Mouse (Mus musculus): ENCODE data around the gene Jam3. TPM values are rescaled to one million over a fixed set of nuclear protein-coding genes. Genes with fewer than 3 reads are reported as not detected.
"Not testable (repeated sequence)": the region's sequence is repeated elsewhere in the genome, so short reads cannot be mapped to it uniquely, and the experiment has no call there.

Gene Jam3
- polyA plus RNA-seq, 1 experiment from 2014 or later, result 97.8 TPM

GRCm38 (mm10) chr9:27166981-27167380 is 11.8 kb upstream of the Jam3 start:
- Histone ChIP-seq H3K27ac (no peak overlapping the region), H3K4me3 (no peak overlapping the region), H3K4me1 (no peaks in the 10 kb centered on the region), H3K9me3 (no peaks in the 10 kb centered on the region), H3K27me3 (no peaks in the 10 kb centered on the region), H3K36me3 (no peaks in the 10 kb centered on the region), H3K9ac (no peak overlapping the region), H3K4me2 (no peak overlapping the region)
- ATAC-seq (ENCODE audit: insufficient number of reproducible peaks, insufficient read depth, low FRiP score, low TSS enrichment, low read depth), result no peak
- 89% methylated on average over 1 of the region's 1 CpGs for WGBS

- WGBS, result 75% methylated on average over 3 of the region's 3 CpGs
- ATAC-seq (ENCODE audit: insufficient number of reproducible peaks, insufficient read depth, low FRiP score, low TSS enrichment, low read depth), result no peak
- H3K27me3 ChIP-seq, result no peaks in the 10 kb centered on the region
- H3K9me3 ChIP-seq, result no peaks in the 10 kb centered on the region
- no peak overlapping the region for H3K4me3 ChIP-seq
- H3K4me2 ChIP-seq, result no peak overlapping the region
- H3K9ac ChIP-seq, result no peak overlapping the region
- H3K27ac ChIP-seq, result no peak overlapping the region
- H3K4me1 ChIP-seq, result no peaks in the 10 kb centered on the region
- no peaks in the 10 kb centered on the region for H3K36me3 ChIP-seq
Observed at GRCm38 (mm10) chr9:27165596-27165995, 10.4 kb upstream of the Jam3 start.

- no peaks in the 10 kb centered on the region for H3K9me3 ChIP-seq
- H3K27me3 ChIP-seq, result no peaks in the 10 kb centered on the region
- no peaks in the 10 kb centered on the region for H3K36me3 ChIP-seq
- no peak overlapping the region for H3K27ac ChIP-seq
- 46% methylated on average over 2 of the region's 2 CpGs for WGBS
- no peaks in the 10 kb centered on the region for H3K4me1 ChIP-seq
- no peak for ATAC-seq (ENCODE audit: insufficient number of reproducible peaks, insufficient read depth, low FRiP score, low TSS enrichment, low read depth)
- no peak overlapping the region for H3K9ac ChIP-seq
- H3K4me2 ChIP-seq, result no peak overlapping the region
- H3K4me3 ChIP-seq, result no peak overlapping the region
Observed at GRCm38 (mm10) chr9:27164957-27165356, 9.7 kb upstream of the Jam3 start.

GRCm38 (mm10) chr9:27163661-27164060 is 8.4 kb upstream of the Jam3 start:
- not testable (repeated sequence) for H3K4me3 ChIP-seq; H3K27me3 ChIP-seq; H3K9ac ChIP-seq; H3K9me3 ChIP-seq; ATAC-seq (ENCODE audit: insufficient number of reproducible peaks, insufficient read depth, low FRiP score, low TSS enrichment, low read depth); H3K36me3 ChIP-seq; H3K27ac ChIP-seq; H3K4me2 ChIP-seq; H3K4me1 ChIP-seq
- 91% methylated on average over 5 of the region's 5 CpGs for WGBS

- Histone ChIP-seq H3K9ac (no peak overlapping the region), H3K4me3 (peak overlapping the region; percentile 74)
- 59% methylated on average over 4 of the region's 4 CpGs for WGBS
Observed at GRCm38 (mm10) chr9:27153861-27154260, 1.4 kb downstream of the Jam3 start.

GRCm38 (mm10) chr9:27149836-27150235 is 5.4 kb downstream of the Jam3 start:
- no peak for ATAC-seq (ENCODE audit: insufficient number of reproducible peaks, insufficient read depth, low FRiP score, low TSS enrichment, low read depth)
- Histone ChIP-seq H3K27ac (no peak overlapping the region), H3K36me3 (no peaks in the 10 kb centered on the region), H3K9me3 (no peaks in the 10 kb centered on the region), H3K4me2 (no peak overlapping the region), H3K9ac (no peak overlapping the region), H3K4me3 (no peak overlapping the region), H3K27me3 (no peaks in the 10 kb centered on the region), H3K4me1 (peaks cover 34% of the 10 kb centered on the region)
- 52% methylated on average over 9 of the region's 9 CpGs for WGBS

More at GRCm38 (mm10) chr9:27153861-27154260, 1.4 kb downstream of the Jam3 start:
- no peak for ATAC-seq (ENCODE audit: insufficient number of reproducible peaks, insufficient read depth, low FRiP score, low TSS enrichment, low read depth)
- H3K36me3 ChIP-seq, result no peaks in the 10 kb centered on the region
- peaks cover 28% of the 10 kb centered on the region for H3K4me1 ChIP-seq
- H3K9me3 ChIP-seq, result no peaks in the 10 kb centered on the region
- H3K27ac ChIP-seq, result no peak overlapping the region
- H3K27me3 ChIP-seq, result 0 out of 2 replicates have a peak, but pooled peaks cover 3% of the 10 kb centered on the region
- peak overlapping the region; percentile 73 for H3K4me2 ChIP-seq

- Histone ChIP-seq H3K36me3 (no peaks in the 10 kb centered on the region), H3K27ac (no peak overlapping the region), H3K4me2 (no peak overlapping the region), H3K27me3 (no peaks in the 10 kb centered on the region), H3K9me3 (no peaks in the 10 kb centered on the region), H3K4me1 (peaks cover 30% of the 10 kb centered on the region), H3K9ac (peak overlapping the region; percentile 36; the same call in 1 of the 2 replicates), H3K4me3 (no peak overlapping the region)
- WGBS, result 28% methylated on average over 18 of the region's 18 CpGs
- 0 out of 2 replicates have a peak, but pooled peaks have one; percentile 39 for ATAC-seq (ENCODE audit: insufficient number of reproducible peaks, insufficient read depth, low FRiP score, low TSS enrichment, low read depth)
Observed at GRCm38 (mm10) chr9:27148631-27149471, 6.4 kb downstream of the Jam3 start.

- Histone ChIP-seq H3K27ac (no peak overlapping the region), H3K36me3 (no peaks in the 10 kb centered on the region), H3K9me3 (no peaks in the 10 kb centered on the region), H3K4me2 (no peak overlapping the region), H3K27me3 (no peaks in the 10 kb centered on the region), H3K4me1 (peaks cover 27% of the 10 kb centered on the region), H3K4me3 (no peak overlapping the region), H3K9ac (no peak overlapping the region)
- WGBS, result 72% methylated on average over 8 of the region's 8 CpGs
- no peak for ATAC-seq (ENCODE audit: insufficient number of reproducible peaks, insufficient read depth, low FRiP score, low TSS enrichment, low read depth)
Observed at GRCm38 (mm10) chr9:27147946-27148345, 7.3 kb downstream of the Jam3 start.

GRCm38 (mm10) chr9:27146826-27147225 is 8.4 kb downstream of the Jam3 start:
- H3K36me3 ChIP-seq, result peaks cover 9% of the 10 kb centered on the region
- H3K4me1 ChIP-seq, result peaks cover 25% of the 10 kb centered on the region
- WGBS, result 93% methylated on average over 2 of the region's 2 CpGs
- H3K9ac ChIP-seq, result no peak overlapping the region
- no peak overlapping the region for H3K4me2 ChIP-seq
- no peak overlapping the region for H3K4me3 ChIP-seq
- no peak for ATAC-seq (ENCODE audit: insufficient number of reproducible peaks, insufficient read depth, low FRiP score, low TSS enrichment, low read depth)
- no peak overlapping the region for H3K27ac ChIP-seq
- H3K27me3 ChIP-seq, result no peaks in the 10 kb centered on the region
- H3K9me3 ChIP-seq, result no peaks in the 10 kb centered on the region

GRCm38 (mm10) chr9:27144996-27145395 is 10.2 kb downstream of the Jam3 start:
- H3K4me3 ChIP-seq, result no peak overlapping the region
- WGBS, result 89% methylated on average over 5 of the region's 5 CpGs
- H3K9me3 ChIP-seq, result no peaks in the 10 kb centered on the region
- no peak overlapping the region for H3K9ac ChIP-seq
- H3K27ac ChIP-seq, result no peak overlapping the region
- H3K36me3 ChIP-seq, result peaks cover 19% of the 10 kb centered on the region
- no peaks in the 10 kb centered on the region for H3K27me3 ChIP-seq
- H3K4me2 ChIP-seq, result no peak overlapping the region
- H3K4me1 ChIP-seq, result peaks cover 17% of the 10 kb centered on the region
- ATAC-seq (ENCODE audit: insufficient number of reproducible peaks, insufficient read depth, low FRiP score, low TSS enrichment, low read depth), result no peak

GRCm38 (mm10) chr9:27144271-27144840 is 10.9 kb downstream of the Jam3 start:
- H3K4me1 ChIP-seq, result peaks cover 12% of the 10 kb centered on the region; the same call in 1 of the 2 replicates
- ATAC-seq (ENCODE audit: insufficient number of reproducible peaks, insufficient read depth, low FRiP score, low TSS enrichment, low read depth), result no peak
- H3K36me3 ChIP-seq, result peaks cover 19% of the 10 kb centered on the region
- H3K4me2 ChIP-seq, result no peak overlapping the region
- no peaks in the 10 kb centered on the region for H3K27me3 ChIP-seq
- WGBS, result 84% methylated on average over 4 of the region's 4 CpGs
- H3K27ac ChIP-seq, result no peak overlapping the region
- no peak overlapping the region for H3K9ac ChIP-seq
- no peaks in the 10 kb centered on the region for H3K9me3 ChIP-seq
- H3K4me3 ChIP-seq, result no peak overlapping the region
